Mouse (Mus musculus): Measurements from ENCODE around the gene Gsdma. TPM values are rescaled to one million over a fixed set of nuclear protein-coding genes. Genes with fewer than 3 reads are reported as not detected.
"Not testable (repeated sequence)": the region's sequence is repeated elsewhere in the genome, so short reads cannot be mapped to it uniquely, and the experiment has no call there.

The Gsdma gene
- polyA plus RNA-seq, 1 experiment from 2014 or later, result 0.08 TPM

- H3K27me3 ChIP-seq (replicated peaks; ENCODE audit: control insufficient read depth, insufficient read depth, low read length); H3K4me1 ChIP-seq (ENCODE audit: control insufficient read depth, insufficient read depth, low read depth, low read length); H3K4me3 ChIP-seq (ENCODE audit: low read length); H3K9me3 ChIP-seq (ENCODE audit: control insufficient read depth, low read length); H3K27ac ChIP-seq (ENCODE audit: low read depth, low read length); H3K36me3 ChIP-seq (ENCODE audit: control insufficient read depth, insufficient read depth, low read length); H3K9ac ChIP-seq (ENCODE audit: low read depth, low read length): not testable (repeated sequence)
- 6% methylated on average over 6 of the region's 7 CpGs for WGBS
- peak overlapping the region; percentile 25; the same call in 1 of the 2 replicates for H3K4me2 ChIP-seq (ENCODE audit: low read length)
- 0 out of 2 replicates have a peak, but pooled peaks have one; percentile 50 for ATAC-seq
Observed at GRCm38 (mm10) chr11:98673136-98673535, 9.0 kb downstream of the Gsdma start.

- 52% methylated on average over 7 of the region's 7 CpGs for WGBS
- no peaks in the 10 kb centered on the region for H3K4me1 ChIP-seq (ENCODE audit: control insufficient read depth, insufficient read depth, low read depth, low read length)
Observed at GRCm38 (mm10) chr11:98675829-98676363, 11.7 kb downstream of the Gsdma start.

GRCm38 (mm10) chr11:98680023-98680422, 15.9 kb downstream of the Gsdma start:
- WGBS, result 96% methylated on average over 1 of the region's 1 CpGs
- Histone ChIP-seq H3K4me3 (ENCODE audit: low read length) (no peak overlapping the region), H3K9me3 (ENCODE audit: control insufficient read depth, low read length) (no peaks in the 10 kb centered on the region), H3K36me3 (ENCODE audit: control insufficient read depth, insufficient read depth, low read length) (no peaks in the 10 kb centered on the region), H3K4me2 (ENCODE audit: low read length) (no peak overlapping the region), H3K9ac (ENCODE audit: low read depth, low read length) (no peak overlapping the region), H3K27ac (ENCODE audit: low read depth, low read length) (no peak overlapping the region), H3K4me1 (ENCODE audit: control insufficient read depth, insufficient read depth, low read depth, low read length) (peaks cover 10% of the 10 kb centered on the region), H3K27me3 (replicated peaks; ENCODE audit: control insufficient read depth, insufficient read depth, low read length) (no peaks in the 10 kb centered on the region)
- no peak for ATAC-seq

More at GRCm38 (mm10) chr11:98675829-98676363, 11.7 kb downstream of the Gsdma start:
- Histone ChIP-seq H3K9ac (ENCODE audit: low read depth, low read length) (no peak overlapping the region), H3K27ac (ENCODE audit: low read depth, low read length) (no peak overlapping the region), H3K36me3 (ENCODE audit: control insufficient read depth, insufficient read depth, low read length) (no peaks in the 10 kb centered on the region), H3K27me3 (replicated peaks; ENCODE audit: control insufficient read depth, insufficient read depth, low read length) (no peaks in the 10 kb centered on the region), H3K4me3 (ENCODE audit: low read length) (no peak overlapping the region), H3K9me3 (ENCODE audit: control insufficient read depth, low read length) (no peaks in the 10 kb centered on the region), H3K4me2 (ENCODE audit: low read length) (no peak overlapping the region)
- no peak for ATAC-seq

- not testable (repeated sequence) for H3K36me3 ChIP-seq (ENCODE audit: control insufficient read depth, insufficient read depth, low read length); H3K9me3 ChIP-seq (ENCODE audit: control insufficient read depth, low read length); ATAC-seq; H3K4me1 ChIP-seq (ENCODE audit: control insufficient read depth, insufficient read depth, low read depth, low read length); H3K4me3 ChIP-seq (ENCODE audit: low read length); H3K9ac ChIP-seq (ENCODE audit: low read depth, low read length); H3K27me3 ChIP-seq (replicated peaks; ENCODE audit: control insufficient read depth, insufficient read depth, low read length); H3K4me2 ChIP-seq (ENCODE audit: low read length); H3K27ac ChIP-seq (ENCODE audit: low read depth, low read length)
- 92% methylated on average over 4 of the region's 4 CpGs for WGBS
Observed at GRCm38 (mm10) chr11:98680595-98680994, 16.4 kb downstream of the Gsdma start.

- Histone ChIP-seq H3K36me3 (ENCODE audit: control insufficient read depth, insufficient read depth, low read length) (peaks cover 5% of the 10 kb centered on the region), H3K27ac (ENCODE audit: low read depth, low read length) (no peak overlapping the region), H3K4me3 (ENCODE audit: low read length) (no peak overlapping the region), H3K9me3 (ENCODE audit: control insufficient read depth, low read length) (no peaks in the 10 kb centered on the region), H3K4me1 (ENCODE audit: control insufficient read depth, insufficient read depth, low read depth, low read length) (peaks cover 10% of the 10 kb centered on the region), H3K27me3 (replicated peaks; ENCODE audit: control insufficient read depth, insufficient read depth, low read length) (no peaks in the 10 kb centered on the region), H3K4me2 (ENCODE audit: low read length) (no peak overlapping the region), H3K9ac (ENCODE audit: low read depth, low read length) (no peak overlapping the region)
- 87% methylated on average over 4 of the region's 4 CpGs for WGBS
- ATAC-seq, result no peak
Observed at GRCm38 (mm10) chr11:98681186-98681585, 17.0 kb downstream of the Gsdma start.

GRCm38 (mm10) chr11:98681786-98682745, 17.9 kb downstream of the Gsdma start, which contains the start of gene Psmd3:
Gene Psmd3 (plus strand): TSS chr11:98682554.
- H3K27ac ChIP-seq (ENCODE audit: low read depth, low read length), result peak within 1 kb of the TSS; percentile 77
- H3K27me3 ChIP-seq (replicated peaks; ENCODE audit: control insufficient read depth, insufficient read depth, low read length), result no peaks in the 10 kb centered on the region
- peak within 1 kb of the TSS; percentile 88 for H3K4me3 ChIP-seq (ENCODE audit: low read length)
- peak; percentile 98 for ATAC-seq
- peaks cover 13% of the 10 kb centered on the region for H3K36me3 ChIP-seq (ENCODE audit: control insufficient read depth, insufficient read depth, low read length)
- peak within 1 kb of the TSS; percentile 97 for H3K9ac ChIP-seq (ENCODE audit: low read depth, low read length)
- H3K4me1 ChIP-seq (ENCODE audit: control insufficient read depth, insufficient read depth, low read depth, low read length), result peaks cover 10% of the 10 kb centered on the region
- H3K4me2 ChIP-seq (ENCODE audit: low read length), result peak within 1 kb of the TSS; percentile 82
- WGBS, result 5% methylated on average over 45 of the region's 45 CpGs
- no peaks in the 10 kb centered on the region for H3K9me3 ChIP-seq (ENCODE audit: control insufficient read depth, low read length)

GRCm38 (mm10) chr11:98682811-98683210, 18.7 kb downstream of the Gsdma start:
- Histone ChIP-seq H3K9ac (ENCODE audit: low read depth, low read length) (peak overlapping the region; percentile 97), H3K4me3 (ENCODE audit: low read length) (peak overlapping the region; percentile 88), H3K36me3 (ENCODE audit: control insufficient read depth, insufficient read depth, low read length) (peaks cover 19% of the 10 kb centered on the region), H3K27me3 (replicated peaks; ENCODE audit: control insufficient read depth, insufficient read depth, low read length) (no peaks in the 10 kb centered on the region), H3K27ac (ENCODE audit: low read depth, low read length) (peak overlapping the region; percentile 77), H3K9me3 (ENCODE audit: control insufficient read depth, low read length) (no peaks in the 10 kb centered on the region), H3K4me2 (ENCODE audit: low read length) (peak overlapping the region; percentile 82), H3K4me1 (ENCODE audit: control insufficient read depth, insufficient read depth, low read depth, low read length) (peaks cover 10% of the 10 kb centered on the region)
- peak; percentile 13; the same call in 1 of the 2 replicates for ATAC-seq
- WGBS, result 1% methylated on average over 23 of the region's 23 CpGs

- no peak for ATAC-seq
- WGBS, result 91% methylated on average over 9 of the region's 9 CpGs
- no peaks in the 10 kb centered on the region for H3K9me3 ChIP-seq (ENCODE audit: control insufficient read depth, low read length)
- H3K36me3 ChIP-seq (ENCODE audit: control insufficient read depth, insufficient read depth, low read length), result peaks cover 38% of the 10 kb centered on the region
- no peak overlapping the region for H3K4me2 ChIP-seq (ENCODE audit: low read length)
- no peak overlapping the region for H3K27ac ChIP-seq (ENCODE audit: low read depth, low read length)
- H3K27me3 ChIP-seq (replicated peaks; ENCODE audit: control insufficient read depth, insufficient read depth, low read length), result no peaks in the 10 kb centered on the region
- H3K4me1 ChIP-seq (ENCODE audit: control insufficient read depth, insufficient read depth, low read depth, low read length), result peaks cover 10% of the 10 kb centered on the region
- H3K4me3 ChIP-seq (ENCODE audit: low read length), result no peak overlapping the region
- no peak overlapping the region for H3K9ac ChIP-seq (ENCODE audit: low read depth, low read length)
Observed at GRCm38 (mm10) chr11:98685642-98686041, 21.5 kb downstream of the Gsdma start.

- Histone ChIP-seq H3K4me2 (ENCODE audit: low read length) (no peak overlapping the region), H3K36me3 (ENCODE audit: control insufficient read depth, insufficient read depth, low read length) (peaks cover 52% of the 10 kb centered on the region), H3K9ac (ENCODE audit: low read depth, low read length) (no peak overlapping the region), H3K4me3 (ENCODE audit: low read length) (no peak overlapping the region), H3K27me3 (replicated peaks; ENCODE audit: control insufficient read depth, insufficient read depth, low read length) (no peaks in the 10 kb centered on the region), H3K9me3 (ENCODE audit: control insufficient read depth, low read length) (no peaks in the 10 kb centered on the region), H3K27ac (ENCODE audit: low read depth, low read length) (no peak overlapping the region), H3K4me1 (ENCODE audit: control insufficient read depth, insufficient read depth, low read depth, low read length) (peaks cover 10% of the 10 kb centered on the region)
- WGBS, result 90% methylated on average over 4 of the region's 4 CpGs
- ATAC-seq, result no peak
Observed at GRCm38 (mm10) chr11:98686976-98687375, 22.8 kb downstream of the Gsdma start.

Measured in hindbrain, embryonic 16.5 days (tissue).